Mouse (Mus musculus): ENCODE measurements around the gene Trim32. TPM values are rescaled to one million over a fixed set of nuclear protein-coding genes. Genes with fewer than 3 reads are reported as not detected.

Trim32 gene
- total RNA-seq (2018; cell fraction: chromatin; rRNA removed): 1 to 10 TPM in 23 of 26 experiments, under 1 TPM in 3; 0.24 to 8.5 (median 2.5) TPM
- total RNA-seq (2018; cell fraction: cytosol; rRNA removed): 10 to 100 TPM in 5 of 26 experiments, 1 to 10 TPM in 21; 2.9 to 12.1 (median 7.0) TPM
- 10 to 100 TPM in 2 of 26 experiments, 1 to 10 TPM in 24; 2.0 to 10.3 (median 4.4) TPM for total RNA-seq (2018; cell fraction: nucleus; rRNA removed)
- polyA plus RNA-seq (2018): 6.3 to 9.6 TPM (median 8.7 TPM) in 3 replicates

GRCm38 (mm10) chr4:65604504-65605150 lies at the start of gene Trim32:
Gene Trim32, plus strand, starts transcription at chr4:65604986.
- Histone ChIP-seq H3K36me3 (ENCODE audit: inconsistent target) (no peaks in the 10 kb centered on the region), H3K79me2 (ENCODE audit: inconsistent target) (peaks cover 39% of the 10 kb centered on the region; the same call in 1 of the 2 replicates), H3K27ac (0 out of 2 replicates have a peak within 1 kb of the TSS, but pooled peaks have one; percentile 27), H3K4me3 (ENCODE audit: inconsistent target) (peak within 1 kb of the TSS; percentile 89)
- WGBS (ENCODE audit: missing documents): 10% methylated on average over 33 of the region's 33 CpGs

- H3K27ac ChIP-seq: no peak overlapping the region
- H3K79me2 ChIP-seq (ENCODE audit: inconsistent target): no peaks in the 10 kb centered on the region
- 24% methylated on average over 4 of the region's 4 CpGs for WGBS (ENCODE audit: missing documents)
- H3K4me3 ChIP-seq (ENCODE audit: inconsistent target): no peak overlapping the region
- no peaks in the 10 kb centered on the region for H3K36me3 ChIP-seq (ENCODE audit: inconsistent target)
Observed at GRCm38 (mm10) chr4:65565493-65565892, 39.3 kb upstream of the Trim32 start.

GRCm38 (mm10) chr4:65580254-65580653 lies 24.5 kb upstream of the Trim32 start:
- Histone ChIP-seq H3K4me3 (ENCODE audit: inconsistent target) (no peak overlapping the region), H3K36me3 (ENCODE audit: inconsistent target) (no peaks in the 10 kb centered on the region), H3K27ac (no peak overlapping the region), H3K79me2 (ENCODE audit: inconsistent target) (no peaks in the 10 kb centered on the region)
- WGBS (ENCODE audit: missing documents): 77% methylated on average over 1 of the region's 1 CpGs

DNA sequence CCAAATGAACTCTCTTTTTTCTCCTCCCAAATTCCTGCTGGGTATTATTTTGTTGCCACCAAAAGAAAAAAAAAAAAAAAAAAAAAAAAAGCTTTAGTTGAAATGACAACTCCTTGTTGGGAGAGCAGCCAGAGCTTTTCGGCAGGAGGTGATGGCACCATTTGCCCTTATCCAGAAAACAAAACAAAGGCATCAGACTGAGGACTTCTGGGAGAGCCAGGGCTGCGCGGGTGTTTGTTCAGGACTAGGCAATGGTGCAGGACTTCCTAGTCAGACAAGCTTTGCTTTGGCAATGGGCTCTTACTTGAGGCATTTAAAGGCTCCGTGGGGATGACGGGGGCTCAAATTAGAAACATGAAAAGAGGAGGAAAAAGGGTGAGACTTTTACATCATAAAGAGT lies 17.8 kb upstream of the Trim32 start:
- H3K79me2 ChIP-seq (ENCODE audit: inconsistent target): no peaks in the 10 kb centered on the region
- 80% methylated on average over 5 of the region's 5 CpGs for WGBS (ENCODE audit: missing documents)
- H3K27ac ChIP-seq: no peak overlapping the region
- no peak overlapping the region for H3K4me3 ChIP-seq (ENCODE audit: inconsistent target)
- H3K36me3 ChIP-seq (ENCODE audit: inconsistent target): no peaks in the 10 kb centered on the region

GRCm38 (mm10) chr4:65589780-65590179 lies 15.0 kb upstream of the Trim32 start:
- Histone ChIP-seq H3K36me3 (ENCODE audit: inconsistent target) (no peaks in the 10 kb centered on the region), H3K27ac (no peak overlapping the region), H3K79me2 (ENCODE audit: inconsistent target) (no peaks in the 10 kb centered on the region), H3K4me3 (ENCODE audit: inconsistent target) (no peak overlapping the region)

GRCm38 (mm10) chr4:65594601-65595369 lies 10.0 kb upstream of the Trim32 start:
- 80% methylated on average over 4 of the region's 5 CpGs for WGBS (ENCODE audit: missing documents)
- Histone ChIP-seq H3K36me3 (ENCODE audit: inconsistent target) (no peaks in the 10 kb centered on the region), H3K4me3 (ENCODE audit: inconsistent target) (no peak overlapping the region), H3K27ac (no peak overlapping the region), H3K79me2 (ENCODE audit: inconsistent target) (no peaks in the 10 kb centered on the region)

DNA sequence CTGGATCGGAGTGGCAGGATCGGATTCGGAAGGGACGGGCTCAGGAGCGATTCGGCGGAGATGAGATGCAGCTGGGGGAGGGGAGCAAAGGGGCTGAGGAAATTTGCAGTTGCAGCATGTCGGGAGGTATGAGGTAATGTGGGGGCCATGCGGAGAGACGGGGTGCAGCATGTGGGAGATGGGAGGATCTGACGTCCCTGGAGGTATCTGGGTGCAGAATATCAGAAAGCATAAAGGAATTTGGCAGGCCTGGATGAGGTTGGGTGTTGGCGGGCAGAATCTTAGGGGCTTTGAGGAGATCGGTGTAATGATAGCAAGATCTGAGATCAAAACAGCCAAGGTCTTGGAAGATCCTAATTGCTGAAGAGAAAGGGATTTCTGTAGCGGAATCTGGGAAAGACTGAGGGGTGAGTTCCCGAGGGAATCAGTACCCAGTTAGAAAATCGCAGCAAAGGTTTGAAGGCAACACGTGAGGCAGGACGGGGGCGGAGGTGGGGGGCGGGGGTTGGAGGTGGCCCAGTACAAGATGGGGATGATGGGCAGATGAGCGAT lies 441 bp downstream of the Trim32 start:
- H3K27ac ChIP-seq: 0 out of 2 replicates have a peak overlapping the region, but pooled peaks have one; percentile 27
- WGBS (ENCODE audit: missing documents): under 1% methylated on average over 21 of the region's 21 CpGs
- peak overlapping the region; percentile 89 for H3K4me3 ChIP-seq (ENCODE audit: inconsistent target)
- no peaks in the 10 kb centered on the region for H3K36me3 ChIP-seq (ENCODE audit: inconsistent target)
- peaks cover 43% of the 10 kb centered on the region; the same call in 1 of the 2 replicates for H3K79me2 ChIP-seq (ENCODE audit: inconsistent target)

- Histone ChIP-seq H3K79me2 (ENCODE audit: inconsistent target) (peaks cover 52% of the 10 kb centered on the region; the same call in 1 of the 2 replicates), H3K4me3 (ENCODE audit: inconsistent target) (no peak overlapping the region), H3K36me3 (ENCODE audit: inconsistent target) (no peaks in the 10 kb centered on the region), H3K27ac (no peak overlapping the region)
- WGBS (ENCODE audit: missing documents): 92% methylated on average over 10 of the region's 10 CpGs
Observed at GRCm38 (mm10) chr4:65607184-65607631, 2.4 kb downstream of the Trim32 start.

DNA sequence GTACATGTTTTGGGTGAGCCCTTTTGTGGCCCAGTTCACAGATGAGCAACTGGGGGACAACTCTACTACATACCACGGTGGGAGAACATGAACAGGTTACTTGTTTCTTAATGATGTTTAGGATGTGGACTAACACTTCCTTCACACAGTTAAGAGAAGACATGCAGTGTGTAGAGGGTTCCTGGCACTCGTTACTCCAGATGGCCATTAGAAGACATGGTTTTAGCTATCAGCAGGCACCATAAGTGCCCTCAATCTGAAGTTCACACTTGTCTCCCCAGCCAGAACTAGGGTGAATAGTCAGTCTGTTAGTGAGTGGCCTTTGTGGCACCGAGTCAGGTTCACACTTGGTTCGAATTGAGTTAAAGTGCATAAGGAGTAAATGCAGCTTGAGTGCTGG lies 3.3 kb downstream of the Trim32 start:
- Histone ChIP-seq H3K4me3 (ENCODE audit: inconsistent target) (no peak overlapping the region), H3K79me2 (ENCODE audit: inconsistent target) (peaks cover 52% of the 10 kb centered on the region; the same call in 1 of the 2 replicates), H3K36me3 (ENCODE audit: inconsistent target) (peaks cover 2% of the 10 kb centered on the region; the same call in 1 of the 2 replicates), H3K27ac (no peak overlapping the region)
- 95% methylated on average over 4 of the region's 4 CpGs for WGBS (ENCODE audit: missing documents)

GRCm38 (mm10) chr4:65610329-65610728 lies 5.5 kb downstream of the Trim32 start:
- no peak overlapping the region for H3K27ac ChIP-seq
- 94% methylated on average over 5 of the region's 5 CpGs for WGBS (ENCODE audit: missing documents)
- peaks cover 24% of the 10 kb centered on the region for H3K36me3 ChIP-seq (ENCODE audit: inconsistent target)
- peaks cover 50% of the 10 kb centered on the region; the same call in 1 of the 2 replicates for H3K79me2 ChIP-seq (ENCODE audit: inconsistent target)
- no peak overlapping the region for H3K4me3 ChIP-seq (ENCODE audit: inconsistent target)

GRCm38 (mm10) chr4:65610896-65611295 lies 6.1 kb downstream of the Trim32 start:
- peaks cover 28% of the 10 kb centered on the region for H3K36me3 ChIP-seq (ENCODE audit: inconsistent target)
- WGBS (ENCODE audit: missing documents): 96% methylated on average over 6 of the region's 6 CpGs

GRCm38 (mm10) chr4:65613135-65613534 lies 8.3 kb downstream of the Trim32 start:
- peaks cover 28% of the 10 kb centered on the region for H3K36me3 ChIP-seq (ENCODE audit: inconsistent target)
- 97% methylated on average over 14 of the region's 14 CpGs for WGBS (ENCODE audit: missing documents)
- no peak overlapping the region for H3K27ac ChIP-seq
- H3K79me2 ChIP-seq (ENCODE audit: inconsistent target): peaks cover 23% of the 10 kb centered on the region; the same call in 1 of the 2 replicates
- H3K4me3 ChIP-seq (ENCODE audit: inconsistent target): no peak overlapping the region

More at GRCm38 (mm10) chr4:65610896-65611295, 6.1 kb downstream of the Trim32 start:
- Histone ChIP-seq H3K27ac (no peak overlapping the region), H3K4me3 (ENCODE audit: inconsistent target) (no peak overlapping the region), H3K79me2 (ENCODE audit: inconsistent target) (peaks cover 44% of the 10 kb centered on the region; the same call in 1 of the 2 replicates)

- H3K27ac ChIP-seq: no peak overlapping the region
- H3K36me3 ChIP-seq (ENCODE audit: inconsistent target): peaks cover 6% of the 10 kb centered on the region; the same call in 1 of the 2 replicates
- WGBS (ENCODE audit: missing documents): 96% methylated on average over 3 of the region's 3 CpGs
- no peak overlapping the region for H3K4me3 ChIP-seq (ENCODE audit: inconsistent target)
- no peaks in the 10 kb centered on the region for H3K79me2 ChIP-seq (ENCODE audit: inconsistent target)
Observed at GRCm38 (mm10) chr4:65620125-65620524, 15.3 kb downstream of the Trim32 start.

- no peak overlapping the region for H3K4me3 ChIP-seq (ENCODE audit: inconsistent target)
- H3K79me2 ChIP-seq (ENCODE audit: inconsistent target): no peaks in the 10 kb centered on the region
- 53% methylated on average over 3 of the region's 3 CpGs for WGBS (ENCODE audit: missing documents)
- no peaks in the 10 kb centered on the region for H3K36me3 ChIP-seq (ENCODE audit: inconsistent target)
- H3K27ac ChIP-seq: no peak overlapping the region
Observed at GRCm38 (mm10) chr4:65638231-65638630, 33.4 kb downstream of the Trim32 start.
